ENCODE assay signal across 26 mouse cellular contexts in the genomic region with DNA sequence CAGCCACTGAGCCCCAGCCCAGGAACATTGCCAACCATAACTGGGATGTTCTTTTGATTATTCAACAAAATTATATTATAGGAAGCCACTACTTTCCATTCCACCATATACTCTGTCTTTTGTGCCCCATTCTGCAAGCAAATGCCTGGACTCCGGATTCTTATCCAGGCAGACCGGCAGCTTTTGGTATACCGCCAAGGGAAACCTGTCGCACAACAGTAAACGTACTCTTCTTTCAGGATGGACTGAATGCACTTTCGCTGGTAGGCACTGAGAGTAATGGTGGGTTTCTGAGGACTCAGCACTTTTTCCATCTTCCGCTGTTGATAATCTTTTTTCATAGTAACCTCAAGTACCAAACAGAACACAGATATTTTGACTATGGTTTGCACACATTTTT. TPM values are rescaled to one million over a fixed set of nuclear protein-coding genes. Genes with fewer than 3 reads are reported as not detected.
DNase-seq lines count a peak whose midpoint lies in the region; ATAC-seq lines count a peak whose summit lies in the region.
"Had no signal": no experiment of that assay in that cellular context is flagged by ENCODE, and none has a peak within 500 bp of the region (broad histone marks: within the 10 kb centered on the region; RNA-seq: fewer than 3 reads in every experiment).

No protein-coding gene starts in this region.

- WGBS in macrophage (ENCODE audit: missing documents), result 91% methylated on average over 7 of the region's 7 CpGs

- peak overlapping the region; percentile 80; the same call in 1 of the 2 replicates for H3K27ac ChIP-seq in macrophage
- H3K27ac ChIP-seq: embryonic facial prominence, embryonic 12.5 days; embryonic facial prominence, embryonic 15.5 days; heart, adult 2 months; heart, embryonic 10.5 days; heart, embryonic 13.5 days; hindbrain, embryonic 14.5 days; hindbrain, postnatal 0 days had no signal

- ATAC-seq in cerebellum, adult (ENCODE audit: insufficient number of reproducible peaks, low FRiP score, low TSS enrichment), result no peak
- ATAC-seq: CD4-positive, CD25-positive, alpha-beta regulatory T cell, adult 4 months; forebrain, embryonic 14.5 days; hindbrain, postnatal 0 days; inflammation-experienced regulatory T-cells, adult 6 months; intestine, embryonic 16.5 days had no signal

- H3K4me3 ChIP-seq in macrophage (ENCODE audit: inconsistent target), result no peak overlapping the region
- H3K4me3 ChIP-seq: embryonic facial prominence, embryonic 12.5 days; embryonic facial prominence, embryonic 15.5 days; heart, adult 2 months; heart, embryonic 10.5 days; heart, embryonic 13.5 days had no signal

- no peaks in the 10 kb centered on the region for H3K79me2 ChIP-seq in macrophage (ENCODE audit: inconsistent target)

- peaks cover 71% of the 10 kb centered on the region for H3K36me3 ChIP-seq in macrophage (ENCODE audit: inconsistent target)

- peak; percentile 23 to 49 for DNase-seq in cerebellum, postnatal 14 days
- DNase-seq in right cerebral cortex, postnatal 14 days, result peak; percentile 11
- DNase-seq in right cerebral cortex, postnatal 36 days (ENCODE audit: low spot score in 2 of 2), result no peak
- DNase-seq in NIH3T3 (ENCODE audit: low read depth), result peak; percentile 41
- no peak for DNase-seq in gastrocnemius, adult 8-10 months (ENCODE audit: low spot score in 2 of 2)
- DNase-seq: adrenal gland, adult 8-10 months; adrenal gland, postnatal 25 days; cerebellum, adult 8-10 months; gastrocnemius, postnatal 10 days; gastrocnemius, postnatal 36 days; heart, adult 2 months; heart, postnatal 14 days; heart, postnatal 4 days; kidney, adult 18-20 months had no signal

RNA-seq across cellular contexts. Expression of a gene that starts 26.1 kb away (rescaled TPM):
- 100 to 1,000 TPM in 14 of 26 experiments, 10 to 100 TPM in 12; 42.3 to 191 (median 124) TPM for total RNA-seq in macrophage (2018; cell fraction: chromatin; rRNA removed)
- 10 to 100 TPM; 26.2 to 51.1 (median 42.2) TPM for total RNA-seq in macrophage (2018; cell fraction: cytosol; rRNA removed)
- 100 to 1,000 TPM in 5 of 26 experiments, 10 to 100 TPM in 21; 34.0 to 139 (median 72.5) TPM for total RNA-seq in macrophage (2018; cell fraction: nucleus; rRNA removed)
- 50.2 to 90.1 TPM (median 51.7 TPM) in 3 replicates for polyA plus RNA-seq in macrophage (2018)
- 10 to 100 TPM; 26.4 to 38.5 (median 31.9) TPM for total RNA-seq in gastrocnemius, adult 8-10 months (2022)

RNA-seq across cellular contexts. Expression of a gene that starts 26.4 kb away (rescaled TPM):
- 100 to 1,000 TPM in 10 of 26 experiments, 10 to 100 TPM in 16; 28.9 to 172 (median 83.1) TPM for total RNA-seq in macrophage (2018; cell fraction: chromatin; rRNA removed)
- 10 to 100 TPM; 12.5 to 39.6 (median 23.4) TPM for total RNA-seq in macrophage (2018; cell fraction: cytosol; rRNA removed)
- total RNA-seq in macrophage (2018; cell fraction: nucleus; rRNA removed), result 100 to 1,000 TPM in 7 of 26 experiments, 10 to 100 TPM in 19; 24.5 to 150 (median 75.3) TPM
- polyA plus RNA-seq in macrophage (2018), result 23.6 to 62.8 TPM (median 32.4 TPM) in 3 replicates
- 10 to 100 TPM; 10.9 to 16.4 (median 12.2) TPM for total RNA-seq in gastrocnemius, adult 8-10 months (2022)

RNA-seq across cellular contexts. Expression of a gene that starts 39.2 kb away (rescaled TPM):
- 10 to 100 TPM in 6 of 26 experiments, 1 to 10 TPM in 20; 1.7 to 20.0 (median 6.5) TPM for total RNA-seq in macrophage (2018; cell fraction: chromatin; rRNA removed)
- total RNA-seq in macrophage (2018; cell fraction: cytosol; rRNA removed), result 100 to 1,000 TPM in 3 of 26 experiments, 10 to 100 TPM in 23; 49.6 to 105 (median 72.8) TPM
- 10 to 100 TPM in 22 of 26 experiments, 1 to 10 TPM in 4; 8.2 to 46.3 (median 15.1) TPM for total RNA-seq in macrophage (2018; cell fraction: nucleus; rRNA removed)
- 71.5 to 186 TPM (median 95.5 TPM) in 3 replicates for polyA plus RNA-seq in macrophage (2018)
- 100 to 1,000 TPM; 119 to 137 (median 127) TPM for total RNA-seq in gastrocnemius, adult 8-10 months (2022)

Comparison
In these comparisons a context has a peak if more than half of its experiments do, and no peak if none do; other contexts are left out.
1. DNase-seq: peak in cerebellum, postnatal 14 days (2 of 2), right cerebral cortex, postnatal 14 days (single experiment) and NIH3T3 (single experiment); none in right cerebral cortex, postnatal 36 days (0 of 2) and gastrocnemius, adult 8-10 months (0 of 2).